Mouse (Mus musculus) macrophage (primary cell): ENCODE data around the gene Rab34. TPM values are rescaled to one million over a fixed set of nuclear protein-coding genes. Genes with fewer than 3 reads are reported as not detected.

Experiments
- H3K27ac ChIP-seq: fragments of 350-480 bp; formaldehyde crosslinking; 2 replicates; pipeline ENCODE4 v1.9.0; 2021
- H3K36me3 ChIP-seq: fragments of 350-480 bp; formaldehyde crosslinking; 2 replicates; pipeline ENCODE4 v1.9.0; 2021; ENCODE audit errors: inconsistent target
- H3K4me3 ChIP-seq: fragments of 350-480 bp; formaldehyde crosslinking; 2 replicates; pipeline ENCODE4 v1.9.0; 2021; ENCODE audit errors: inconsistent target
- H3K79me2 ChIP-seq: fragments of 350-480 bp; formaldehyde crosslinking; 2 replicates; pipeline ENCODE4 v1.9.0; 2021; ENCODE audit errors: inconsistent target
- WGBS: methylation state at CpG from one replicate; pipeline ENCODE4 v1.1.7; 2026; ENCODE audit warnings: inconsistent platforms; ENCODE audit not compliant: missing documents; 5-methylcytosine and 5-hydroxymethylcytosine counted together
- polyA plus RNA-seq: library from polyadenylated mRNA; stranded (reverse); fragments of 250-400 nt; gene quantifications from 3 replicates; pipeline ENCODE4 v1.2.4, GENCODE M21; 2018; ENCODE audit warnings: inconsistent platforms

Gene Rab34
- polyA plus RNA-seq, 1 experiment from 2014 or later: 8.9 TPM

GRCm38 (mm10) chr11:78171328-78171727, 16.9 kb upstream of the Rab34 start:
- H3K36me3 ChIP-seq: no peaks in the 10 kb centered on the region
- H3K79me2 ChIP-seq: no peaks in the 10 kb centered on the region
- WGBS: 84% methylated on average over 4 of the region's 4 CpGs
- H3K4me3 ChIP-seq: no peak overlapping the region
- no peak overlapping the region for H3K27ac ChIP-seq

GRCm38 (mm10) chr11:78172034-78172747, 16.0 kb upstream of the Rab34 start:
- WGBS: 94% methylated on average over 16 of the region's 16 CpGs
- no peak overlapping the region for H3K4me3 ChIP-seq
- no peak overlapping the region for H3K27ac ChIP-seq

GRCm38 (mm10) chr11:78172748-78173383, 15.4 kb upstream of the Rab34 start:
- Histone ChIP-seq H3K4me3 (no peak overlapping the region), H3K79me2 (no peaks in the 10 kb centered on the region), H3K36me3 (no peaks in the 10 kb centered on the region), H3K27ac (no peak overlapping the region)
- 94% methylated on average over 19 of the region's 19 CpGs for WGBS

More at GRCm38 (mm10) chr11:78172034-78172747, 16.0 kb upstream of the Rab34 start:
- H3K79me2 ChIP-seq: no peaks in the 10 kb centered on the region
- H3K36me3 ChIP-seq: no peaks in the 10 kb centered on the region

- Histone ChIP-seq H3K79me2 (no peaks in the 10 kb centered on the region), H3K27ac (no peak overlapping the region), H3K4me3 (no peak overlapping the region), H3K36me3 (no peaks in the 10 kb centered on the region)
- 97% methylated on average over 3 of the region's 3 CpGs for WGBS
Measured at GRCm38 (mm10) chr11:78174506-78174905, 13.7 kb upstream of the Rab34 start.

GRCm38 (mm10) chr11:78175771-78176401, 12.3 kb upstream of the Rab34 start:
- Histone ChIP-seq H3K27ac (peak overlapping the region; percentile 77), H3K79me2 (no peaks in the 10 kb centered on the region), H3K36me3 (peaks cover 8% of the 10 kb centered on the region; the same call in 1 of the 2 replicates), H3K4me3 (peak overlapping the region; percentile 69)
- under 1% methylated on average over 9 of the region's 10 CpGs for WGBS

GRCm38 (mm10) chr11:78176402-78176862, 11.8 kb upstream of the Rab34 start, which contains the start of the genes Nek8 and Tlcd1:
TSS of gene Nek8 (minus strand) at chr11:78176675.
TSS of gene Tlcd1 (plus strand) at chr11:78176711.
- H3K27ac ChIP-seq: peak within 1 kb of the TSS; percentile 77
- H3K79me2 ChIP-seq: peaks cover 4% of the 10 kb centered on the region
- 0% methylated on average over 32 of the region's 32 CpGs for WGBS
- H3K36me3 ChIP-seq: peaks cover 11% of the 10 kb centered on the region; the same call in 1 of the 2 replicates
- peak within 1 kb of the TSS; percentile 69 for H3K4me3 ChIP-seq

GRCm38 (mm10) chr11:78176905-78177331, 11.3 kb upstream of the Rab34 start:
- peaks cover 9% of the 10 kb centered on the region for H3K79me2 ChIP-seq
- under 1% methylated on average over 23 of the region's 23 CpGs for WGBS
- peak overlapping the region; percentile 77 for H3K27ac ChIP-seq
- peak overlapping the region; percentile 69 for H3K4me3 ChIP-seq
- H3K36me3 ChIP-seq: peaks cover 11% of the 10 kb centered on the region; the same call in 1 of the 2 replicates

GRCm38 (mm10) chr11:78177437-78177836, 10.8 kb upstream of the Rab34 start:
- Histone ChIP-seq H3K36me3 (peaks cover 11% of the 10 kb centered on the region; the same call in 1 of the 2 replicates), H3K27ac (peak overlapping the region; percentile 54; the same call in 1 of the 2 replicates), H3K4me3 (peak overlapping the region; percentile 69), H3K79me2 (peaks cover 14% of the 10 kb centered on the region)
- 0% methylated on average over 9 of the region's 10 CpGs for WGBS

- WGBS: under 1% methylated on average over 82 of the region's 84 CpGs
- peak overlapping the region; percentile 54 for H3K27ac ChIP-seq
- H3K4me3 ChIP-seq: peak overlapping the region; percentile 69
- peaks cover 11% of the 10 kb centered on the region; the same call in 1 of the 2 replicates for H3K36me3 ChIP-seq
- H3K79me2 ChIP-seq: peaks cover 22% of the 10 kb centered on the region
Measured at GRCm38 (mm10) chr11:78177903-78178858, 10.0 kb upstream of the Rab34 start.

GRCm38 (mm10) chr11:78178859-78179437, 9.3 kb upstream of the Rab34 start:
- Histone ChIP-seq H3K4me3 (peak overlapping the region; percentile 12; the same call in 1 of the 2 replicates), H3K36me3 (peaks cover 11% of the 10 kb centered on the region; the same call in 1 of the 2 replicates), H3K27ac (no peak overlapping the region), H3K79me2 (peaks cover 23% of the 10 kb centered on the region)
- 7% methylated on average over 29 of the region's 29 CpGs for WGBS

GRCm38 (mm10) chr11:78179438-78179999, 8.7 kb upstream of the Rab34 start:
- 64% methylated on average over 8 of the region's 8 CpGs for WGBS
- H3K4me3 ChIP-seq: 0 out of 2 replicates have a peak overlapping the region, but pooled peaks have one; percentile 12
- peaks cover 23% of the 10 kb centered on the region for H3K79me2 ChIP-seq

GRCm38 (mm10) chr11:78180081-78180761, 8.0 kb upstream of the Rab34 start:
- H3K4me3 ChIP-seq: no peak overlapping the region
- peaks cover 23% of the 10 kb centered on the region for H3K79me2 ChIP-seq
- WGBS: 82% methylated on average over 6 of the region's 6 CpGs
- H3K27ac ChIP-seq: no peak overlapping the region
- H3K36me3 ChIP-seq: peaks cover 11% of the 10 kb centered on the region; the same call in 1 of the 2 replicates

More at GRCm38 (mm10) chr11:78179438-78179999, 8.7 kb upstream of the Rab34 start:
- no peak overlapping the region for H3K27ac ChIP-seq
- H3K36me3 ChIP-seq: peaks cover 11% of the 10 kb centered on the region; the same call in 1 of the 2 replicates
